Mouse (Mus musculus) frontal cortex, postnatal 36 days (tissue): Measurements from ENCODE around the gene Slc24a2.
A peak's percentile ranks its signal among the peaks of the same experiment; 100 is the strongest.

Experiments used
- DNase-seq, 2 experiments: peaks; one replicate each; pipeline ENCODE4 v3.0.0; 2022; ENCODE audit warnings: low spot score in 2 of 2

Gene Slc24a2

GRCm38 (mm10) chr4:86955448-86955847, 274.8 kb downstream of the Slc24a2 start:
- no peak for DNase-seq

GRCm38 (mm10) chr4:86953519-86953918, 276.8 kb downstream of the Slc24a2 start:
- peak; percentile 10 to 19 for DNase-seq

DNA sequence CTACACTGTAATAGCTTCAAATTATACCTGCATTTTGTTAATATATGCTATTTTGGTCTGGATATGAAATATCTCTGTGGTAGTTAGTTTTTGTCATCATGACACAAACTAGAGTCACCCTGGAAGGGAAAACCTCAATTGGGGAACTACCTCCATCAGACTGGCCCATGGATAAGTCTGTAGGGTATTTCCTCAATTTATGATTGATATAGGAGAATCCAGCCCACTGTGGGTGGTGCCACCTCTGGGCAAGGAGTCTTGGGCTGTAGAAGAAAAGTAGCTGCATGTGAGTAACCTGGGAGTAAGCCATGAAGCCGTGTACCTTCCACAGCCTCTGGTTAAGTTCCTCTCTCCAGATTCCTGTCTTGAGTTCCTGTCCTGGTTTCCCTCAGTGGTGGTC, 281.5 kb downstream of the Slc24a2 start:
- DNase-seq, result no peak

DNA sequence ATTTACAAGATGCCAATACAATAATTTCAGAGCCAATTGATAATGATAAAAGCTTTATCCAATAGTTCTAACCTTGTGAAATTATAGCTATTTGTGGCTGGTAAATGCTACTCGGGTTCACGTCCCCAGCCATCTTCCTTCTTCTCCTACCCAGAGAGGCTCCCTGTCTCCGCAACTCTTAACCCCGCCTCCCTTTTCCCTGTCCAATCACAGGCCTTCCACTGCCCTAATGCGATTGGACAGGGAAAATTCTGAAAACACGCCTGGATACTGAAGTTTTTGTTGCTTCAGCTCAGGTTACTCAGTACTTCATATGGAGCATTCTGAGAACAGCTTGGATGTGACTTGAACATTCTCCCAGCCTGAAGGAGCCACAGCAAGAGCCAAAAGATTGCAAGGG, 287.0 kb downstream of the Slc24a2 start:
- no peak for DNase-seq

DNA sequence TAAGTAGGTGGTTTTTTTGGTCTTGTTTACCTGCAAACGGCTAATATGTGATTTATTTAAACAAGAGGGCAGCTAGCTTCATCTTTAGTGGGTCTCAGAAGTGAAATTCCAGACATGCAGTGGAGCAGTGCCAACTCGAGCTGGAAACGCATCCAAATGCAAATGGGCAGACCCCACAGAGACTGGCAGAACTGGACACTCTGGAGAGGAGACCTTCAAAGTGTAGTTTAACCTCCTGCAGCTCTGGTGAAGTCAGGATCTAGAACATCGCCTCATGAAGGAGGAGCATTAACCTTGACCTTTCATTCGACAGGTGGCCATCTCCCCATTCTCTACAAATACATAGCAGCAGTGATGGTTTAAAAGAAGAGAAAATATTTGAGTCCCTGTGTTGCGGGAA, 287.6 kb downstream of the Slc24a2 start:
- DNase-seq, result no peak

GRCm38 (mm10) chr4:86936706-86937105, 293.6 kb downstream of the Slc24a2 start:
- DNase-seq, result no peak

GRCm38 (mm10) chr4:86936217-86936616, 294.1 kb downstream of the Slc24a2 start:
- DNase-seq, result no peak
